Mouse (Mus musculus): ENCODE measurements around the gene Fjx1. TPM values are rescaled to one million over a fixed set of nuclear protein-coding genes. Genes with fewer than 3 reads are reported as not detected.

Gene Fjx1
- 2.7 and 3.4 TPM in 2 replicates for polyA plus RNA-seq (2015; fragmentation: Nextera tagmentation; extraction: Ambion mirVana)

- peak within 1 kb of the TSS; percentile 74 for H3K27ac ChIP-seq (ENCODE audit: low read length)
- H3K4me1 ChIP-seq (ENCODE audit: control insufficient read depth, insufficient read depth, low read length): peaks cover 23% of the 10 kb centered on the region
- WGBS: under 1% methylated on average over 33 of the region's 49 CpGs
- no peaks in the 10 kb centered on the region for H3K27me3 ChIP-seq (replicated peaks; ENCODE audit: control insufficient read depth, insufficient read depth, low read length)
- H3K4me2 ChIP-seq (ENCODE audit: low read depth, low read length): peak within 1 kb of the TSS; percentile 97
- no peaks in the 10 kb centered on the region for H3K36me3 ChIP-seq (ENCODE audit: control insufficient read depth, insufficient read depth, low read length)
- no peaks in the 10 kb centered on the region for H3K9me3 ChIP-seq (ENCODE audit: control insufficient read depth, low read length)
- peak within 1 kb of the TSS; percentile 76 for H3K9ac ChIP-seq (ENCODE audit: low read depth, low read length)
- H3K4me3 ChIP-seq (ENCODE audit: low read length): peak within 1 kb of the TSS; percentile 74
- peak; percentile 54 for ATAC-seq
These were observed at the start of gene Fjx1 for GRCm38 (mm10) chr2:102451671-102452549. Gene Fjx1 (minus strand): TSS chr2:102452499.

- no peaks in the 10 kb centered on the region for H3K4me1 ChIP-seq (ENCODE audit: control insufficient read depth, insufficient read depth, low read length)
- no peaks in the 10 kb centered on the region for H3K36me3 ChIP-seq (ENCODE audit: control insufficient read depth, insufficient read depth, low read length)
- no peaks in the 10 kb centered on the region for H3K9me3 ChIP-seq (ENCODE audit: control insufficient read depth, low read length)
- no peak overlapping the region for H3K9ac ChIP-seq (ENCODE audit: low read depth, low read length)
- ATAC-seq: no peak
- H3K4me3 ChIP-seq (ENCODE audit: low read length): no peak overlapping the region
- WGBS: 49% methylated on average over 4 of the region's 4 CpGs
- no peak overlapping the region for H3K4me2 ChIP-seq (ENCODE audit: low read depth, low read length)
- H3K27ac ChIP-seq (ENCODE audit: low read length): no peak overlapping the region
- no peaks in the 10 kb centered on the region for H3K27me3 ChIP-seq (replicated peaks; ENCODE audit: control insufficient read depth, insufficient read depth, low read length)
These were observed 47.8 kb upstream of the Fjx1 start for GRCm38 (mm10) chr2:102500001-102500689.

- no peak for ATAC-seq
- H3K4me3 ChIP-seq (ENCODE audit: low read length): no peak overlapping the region
- no peak overlapping the region for H3K4me2 ChIP-seq (ENCODE audit: low read depth, low read length)
- no peaks in the 10 kb centered on the region for H3K27me3 ChIP-seq (replicated peaks; ENCODE audit: control insufficient read depth, insufficient read depth, low read length)
- no peaks in the 10 kb centered on the region for H3K4me1 ChIP-seq (ENCODE audit: control insufficient read depth, insufficient read depth, low read length)
- no peak overlapping the region for H3K27ac ChIP-seq (ENCODE audit: low read length)
- no peak overlapping the region for H3K9ac ChIP-seq (ENCODE audit: low read depth, low read length)
- no peaks in the 10 kb centered on the region for H3K36me3 ChIP-seq (ENCODE audit: control insufficient read depth, insufficient read depth, low read length)
- H3K9me3 ChIP-seq (ENCODE audit: control insufficient read depth, low read length): no peaks in the 10 kb centered on the region
- 72% methylated on average over 3 of the region's 3 CpGs for WGBS
These were observed 28.4 kb upstream of the Fjx1 start for GRCm38 (mm10) chr2:102480738-102481137.

GRCm38 (mm10) chr2:102476101-102476500 lies 23.8 kb upstream of the Fjx1 start:
- H3K27ac ChIP-seq (ENCODE audit: low read length): no peak overlapping the region
- no peak overlapping the region for H3K4me2 ChIP-seq (ENCODE audit: low read depth, low read length)
- H3K36me3 ChIP-seq (ENCODE audit: control insufficient read depth, insufficient read depth, low read length): no peaks in the 10 kb centered on the region
- 77% methylated on average over 2 of the region's 2 CpGs for WGBS
- H3K9ac ChIP-seq (ENCODE audit: low read depth, low read length): no peak overlapping the region
- no peak for ATAC-seq
- no peak overlapping the region for H3K4me3 ChIP-seq (ENCODE audit: low read length)
- no peaks in the 10 kb centered on the region for H3K27me3 ChIP-seq (replicated peaks; ENCODE audit: control insufficient read depth, insufficient read depth, low read length)
- no peaks in the 10 kb centered on the region for H3K9me3 ChIP-seq (ENCODE audit: control insufficient read depth, low read length)
- no peaks in the 10 kb centered on the region for H3K4me1 ChIP-seq (ENCODE audit: control insufficient read depth, insufficient read depth, low read length)

DNA sequence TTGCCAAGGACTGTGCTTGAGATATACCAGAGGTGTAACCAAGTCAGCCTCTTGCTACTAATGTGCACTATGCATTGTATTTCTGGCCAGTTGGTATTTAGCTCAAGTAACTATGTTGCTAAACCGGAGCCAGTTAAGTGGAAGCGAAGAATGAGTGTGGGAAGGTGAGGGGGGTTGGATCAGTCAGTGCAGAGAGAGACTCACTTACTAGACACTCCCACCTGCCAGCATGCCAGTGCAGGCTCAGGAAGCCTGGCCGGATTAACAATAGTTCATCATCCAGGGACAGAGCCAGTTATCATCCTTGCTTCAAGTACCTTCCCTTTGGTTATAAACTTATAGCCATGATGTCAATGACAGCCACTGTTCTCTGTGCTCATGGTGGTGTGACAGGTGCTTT lies 16.3 kb upstream of the Fjx1 start:
- H3K9me3 ChIP-seq (ENCODE audit: control insufficient read depth, low read length): no peaks in the 10 kb centered on the region
- H3K36me3 ChIP-seq (ENCODE audit: control insufficient read depth, insufficient read depth, low read length): no peaks in the 10 kb centered on the region
- no peaks in the 10 kb centered on the region for H3K27me3 ChIP-seq (replicated peaks; ENCODE audit: control insufficient read depth, insufficient read depth, low read length)
- H3K9ac ChIP-seq (ENCODE audit: low read depth, low read length): no peak overlapping the region
- H3K27ac ChIP-seq (ENCODE audit: low read length): no peak overlapping the region
- no peaks in the 10 kb centered on the region for H3K4me1 ChIP-seq (ENCODE audit: control insufficient read depth, insufficient read depth, low read length)
- ATAC-seq: no peak
- 81% methylated on average over 3 of the region's 3 CpGs for WGBS
- H3K4me2 ChIP-seq (ENCODE audit: low read depth, low read length): no peak overlapping the region
- no peak overlapping the region for H3K4me3 ChIP-seq (ENCODE audit: low read length)

DNA sequence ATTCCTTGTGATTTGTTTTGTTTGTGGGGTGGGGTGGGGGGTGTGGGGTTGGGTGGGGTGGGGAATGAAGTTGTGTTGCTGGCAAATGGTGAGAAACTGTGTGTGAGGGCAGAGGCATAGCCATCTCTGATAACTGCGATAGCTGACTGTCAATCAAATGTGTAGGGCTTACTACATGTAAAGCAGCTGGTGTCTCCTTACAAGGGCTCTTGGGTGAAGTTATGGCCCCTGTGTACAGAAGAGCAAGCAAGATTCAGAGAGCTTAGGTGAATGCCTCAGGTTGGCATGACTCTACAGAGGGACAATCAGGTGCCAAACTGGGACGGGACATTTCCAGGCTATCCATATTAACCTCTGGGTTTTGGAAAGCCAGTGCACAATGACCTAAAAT lies 12.0 kb upstream of the Fjx1 start:
- no peaks in the 10 kb centered on the region for H3K9me3 ChIP-seq (ENCODE audit: control insufficient read depth, low read length)
- no peak overlapping the region for H3K27ac ChIP-seq (ENCODE audit: low read length)
- H3K4me2 ChIP-seq (ENCODE audit: low read depth, low read length): no peak overlapping the region
- no peak overlapping the region for H3K4me3 ChIP-seq (ENCODE audit: low read length)
- H3K9ac ChIP-seq (ENCODE audit: low read depth, low read length): no peak overlapping the region
- H3K36me3 ChIP-seq (ENCODE audit: control insufficient read depth, insufficient read depth, low read length): no peaks in the 10 kb centered on the region
- no peaks in the 10 kb centered on the region for H3K4me1 ChIP-seq (ENCODE audit: control insufficient read depth, insufficient read depth, low read length)
- 77% methylated on average over 2 of the region's 2 CpGs for WGBS
- no peaks in the 10 kb centered on the region for H3K27me3 ChIP-seq (replicated peaks; ENCODE audit: control insufficient read depth, insufficient read depth, low read length)
- no peak for ATAC-seq

DNA sequence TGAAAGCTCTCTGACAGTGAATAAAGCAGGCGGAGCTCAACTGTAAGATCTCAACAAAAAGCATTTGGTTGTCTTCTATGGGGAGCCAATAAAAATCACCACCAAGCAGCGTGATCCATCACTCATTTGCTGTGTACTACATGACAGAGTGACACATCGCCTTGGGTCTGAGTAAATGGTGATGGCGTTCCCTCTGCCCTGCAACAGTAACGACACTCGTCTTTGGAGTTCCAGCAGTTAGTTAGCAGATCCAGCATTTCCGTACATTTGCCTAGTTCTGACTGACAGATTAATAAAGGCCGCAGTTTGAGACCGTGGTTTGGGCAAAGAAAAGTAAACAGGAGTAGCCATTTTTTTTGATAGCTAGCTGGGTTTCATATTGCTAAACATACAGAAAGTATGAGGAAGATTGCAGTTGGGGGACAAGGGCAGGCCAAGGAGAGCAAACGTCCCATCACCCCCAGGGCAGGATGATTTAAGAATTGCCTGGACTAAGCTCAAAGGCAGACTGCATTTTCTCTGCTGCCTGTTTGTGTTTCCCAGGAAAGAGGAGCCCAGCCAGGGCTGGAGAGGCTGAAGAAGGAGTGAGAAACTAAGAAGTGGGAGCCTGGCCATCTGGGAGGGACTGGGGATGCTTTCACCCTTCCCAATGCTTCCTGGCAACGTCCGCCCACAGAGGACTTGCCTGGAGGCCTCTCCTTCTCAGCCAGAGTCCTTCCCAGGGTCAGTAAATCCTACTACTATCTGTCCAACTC lies 11.5 kb upstream of the Fjx1 start:
- no peak overlapping the region for H3K27ac ChIP-seq (ENCODE audit: low read length)
- no peak overlapping the region for H3K4me2 ChIP-seq (ENCODE audit: low read depth, low read length)
- no peak overlapping the region for H3K4me3 ChIP-seq (ENCODE audit: low read length)
- WGBS: 45% methylated on average over 12 of the region's 12 CpGs
- H3K27me3 ChIP-seq (replicated peaks; ENCODE audit: control insufficient read depth, insufficient read depth, low read length): no peaks in the 10 kb centered on the region
- 0 out of 2 replicates have a peak, but pooled peaks have one; percentile 26 for ATAC-seq
- H3K36me3 ChIP-seq (ENCODE audit: control insufficient read depth, insufficient read depth, low read length): no peaks in the 10 kb centered on the region
- no peaks in the 10 kb centered on the region for H3K9me3 ChIP-seq (ENCODE audit: control insufficient read depth, low read length)
- H3K4me1 ChIP-seq (ENCODE audit: control insufficient read depth, insufficient read depth, low read length): no peaks in the 10 kb centered on the region
- no peak overlapping the region for H3K9ac ChIP-seq (ENCODE audit: low read depth, low read length)

DNA sequence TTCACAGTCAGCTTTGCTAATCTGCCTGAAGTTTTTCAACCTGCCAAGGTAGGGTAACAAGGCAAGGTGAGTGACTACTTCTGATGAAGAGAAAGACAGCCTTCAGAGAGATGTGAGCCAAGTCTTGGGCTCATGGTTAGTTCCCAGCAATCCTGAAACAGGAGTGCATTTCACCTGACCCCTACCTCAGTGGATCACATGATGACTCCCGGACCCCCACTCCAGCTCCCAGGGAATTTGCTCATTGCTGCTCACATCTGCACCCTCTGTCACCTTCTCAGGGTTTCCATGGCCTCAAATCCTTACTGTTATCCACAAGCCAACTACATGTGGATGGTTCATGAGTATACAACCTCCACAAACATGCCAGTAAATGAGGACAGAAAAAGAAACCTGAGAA lies 9.2 kb upstream of the Fjx1 start:
- Histone ChIP-seq H3K27me3 (replicated peaks; ENCODE audit: control insufficient read depth, insufficient read depth, low read length) (no peaks in the 10 kb centered on the region), H3K4me2 (ENCODE audit: low read depth, low read length) (no peak overlapping the region), H3K9ac (ENCODE audit: low read depth, low read length) (no peak overlapping the region), H3K4me1 (ENCODE audit: control insufficient read depth, insufficient read depth, low read length) (no peaks in the 10 kb centered on the region), H3K27ac (ENCODE audit: low read length) (no peak overlapping the region), H3K4me3 (ENCODE audit: low read length) (no peak overlapping the region), H3K36me3 (ENCODE audit: control insufficient read depth, insufficient read depth, low read length) (no peaks in the 10 kb centered on the region), H3K9me3 (ENCODE audit: control insufficient read depth, low read length) (no peaks in the 10 kb centered on the region)
- no peak for ATAC-seq
- WGBS: 100% methylated on average over 1 of the region's 1 CpGs

- Histone ChIP-seq H3K27me3 (replicated peaks; ENCODE audit: control insufficient read depth, insufficient read depth, low read length) (no peaks in the 10 kb centered on the region), H3K4me1 (ENCODE audit: control insufficient read depth, insufficient read depth, low read length) (peaks cover 18% of the 10 kb centered on the region), H3K9me3 (ENCODE audit: control insufficient read depth, low read length) (no peaks in the 10 kb centered on the region), H3K36me3 (ENCODE audit: control insufficient read depth, insufficient read depth, low read length) (no peaks in the 10 kb centered on the region), H3K4me2 (ENCODE audit: low read depth, low read length) (no peak overlapping the region), H3K9ac (ENCODE audit: low read depth, low read length) (no peak overlapping the region), H3K27ac (ENCODE audit: low read length) (no peak overlapping the region), H3K4me3 (ENCODE audit: low read length) (no peak overlapping the region)
- ATAC-seq: no peak
- WGBS: 72% methylated on average over 1 of the region's 1 CpGs
These were observed 2.8 kb upstream of the Fjx1 start for GRCm38 (mm10) chr2:102455126-102455525.
